ENCODE assay signal across 9 mouse cellular contexts in the genomic region with DNA sequence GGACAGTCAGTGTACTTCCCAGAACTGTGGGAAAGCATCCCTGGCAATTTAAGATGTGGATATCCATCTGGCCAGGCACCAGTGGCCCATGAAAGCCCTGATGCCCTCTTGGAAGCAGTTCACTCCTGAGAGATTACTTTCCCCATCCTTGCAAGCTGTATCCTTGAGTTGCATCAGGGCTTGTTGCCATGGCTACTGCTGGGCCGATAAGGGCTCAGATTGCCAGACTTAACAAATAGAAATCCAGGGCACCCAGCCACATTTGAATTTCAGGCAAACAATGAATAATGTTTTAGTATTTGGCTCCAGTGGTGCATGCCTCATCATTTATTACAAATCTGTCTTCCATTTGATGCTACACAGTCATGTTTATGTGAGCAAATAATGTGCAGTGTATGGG.
A peak's percentile ranks its signal among the peaks of the same experiment; 100 is the strongest.
DNase-seq lines count a peak whose midpoint lies in the region; ATAC-seq lines count a peak whose summit lies in the region.
"Had no signal": no experiment of that assay in that cellular context is flagged by ENCODE, and none has a peak within 500 bp of the region (broad histone marks: within the 10 kb centered on the region; RNA-seq: fewer than 3 reads in every experiment).

No protein-coding gene starts in this region.

- H3K27me3 ChIP-seq in heart, embryonic 12.5 days (replicated peaks), result no peaks in the 10 kb centered on the region
- H3K27me3 ChIP-seq: limb, embryonic 12.5 days had no signal

- no peak for ATAC-seq in heart, embryonic 12.5 days (ENCODE audit: insufficient number of reproducible peaks, low FRiP score)
- ATAC-seq in monocyte, adult 5-6 weeks (replicated peaks; ENCODE audit: insufficient number of reproducible peaks, low FRiP score, low TSS enrichment, poor library complexity, severe bottlenecking), result no peak

- intact Hi-C loops in heart, postnatal 25 days (cut with DNase I), result no loop called here

- DNase-seq in heart, postnatal 25 days (ENCODE audit: low spot score), result peak; percentile 17
- DNase-seq in urinary bladder, postnatal 25 days (ENCODE audit: low spot score), result peak; percentile 28
- DNase-seq in urinary bladder, adult 2 months (ENCODE audit: low spot score), result no peak
- peak; percentile 87 for DNase-seq in layer of hippocampus, adult 9-11 months
- DNase-seq in spleen, adult 18-20 months, result no peak
- DNase-seq in kidney, postnatal 10 days, result no peak

- no peak overlapping the region for H3K4me3 ChIP-seq in heart, embryonic 12.5 days
- H3K4me3 ChIP-seq: limb, embryonic 12.5 days had no signal

- peaks cover 13% of the 10 kb centered on the region for H3K4me1 ChIP-seq in heart, embryonic 12.5 days (replicated peaks)
- H3K4me1 ChIP-seq: limb, embryonic 12.5 days had no signal

- no peaks in the 10 kb centered on the region for H3K36me3 ChIP-seq in heart, embryonic 12.5 days

- H3K9ac ChIP-seq in heart, embryonic 12.5 days, result no peak overlapping the region
- H3K9ac ChIP-seq: limb, embryonic 12.5 days had no signal

- no peak overlapping the region for H3K27ac ChIP-seq in heart, embryonic 12.5 days (ENCODE audit: poor library complexity, severe bottlenecking)
- H3K27ac ChIP-seq: limb, embryonic 12.5 days had no signal

- H3K4me2 ChIP-seq in heart, embryonic 12.5 days, result no peak overlapping the region
- H3K4me2 ChIP-seq: limb, embryonic 12.5 days had no signal

- 72% methylated on average over 1 of the region's 1 CpGs for WGBS in heart, embryonic 12.5 days

- H3K9me3 ChIP-seq in heart, embryonic 12.5 days (replicated peaks), result no peaks in the 10 kb centered on the region

Comparison
In these comparisons a context has a peak if more than half of its experiments do, and no peak if none do; other contexts are left out.
1. DNase-seq: peak in heart, postnatal 25 days (single experiment), urinary bladder, postnatal 25 days (single experiment) and layer of hippocampus, adult 9-11 months (single experiment); none in urinary bladder, adult 2 months (single experiment), spleen, adult 18-20 months (0 of 2) and kidney, postnatal 10 days (single experiment).